Mouse (Mus musculus): Measurements from ENCODE around the gene Tmem201.

DNA sequence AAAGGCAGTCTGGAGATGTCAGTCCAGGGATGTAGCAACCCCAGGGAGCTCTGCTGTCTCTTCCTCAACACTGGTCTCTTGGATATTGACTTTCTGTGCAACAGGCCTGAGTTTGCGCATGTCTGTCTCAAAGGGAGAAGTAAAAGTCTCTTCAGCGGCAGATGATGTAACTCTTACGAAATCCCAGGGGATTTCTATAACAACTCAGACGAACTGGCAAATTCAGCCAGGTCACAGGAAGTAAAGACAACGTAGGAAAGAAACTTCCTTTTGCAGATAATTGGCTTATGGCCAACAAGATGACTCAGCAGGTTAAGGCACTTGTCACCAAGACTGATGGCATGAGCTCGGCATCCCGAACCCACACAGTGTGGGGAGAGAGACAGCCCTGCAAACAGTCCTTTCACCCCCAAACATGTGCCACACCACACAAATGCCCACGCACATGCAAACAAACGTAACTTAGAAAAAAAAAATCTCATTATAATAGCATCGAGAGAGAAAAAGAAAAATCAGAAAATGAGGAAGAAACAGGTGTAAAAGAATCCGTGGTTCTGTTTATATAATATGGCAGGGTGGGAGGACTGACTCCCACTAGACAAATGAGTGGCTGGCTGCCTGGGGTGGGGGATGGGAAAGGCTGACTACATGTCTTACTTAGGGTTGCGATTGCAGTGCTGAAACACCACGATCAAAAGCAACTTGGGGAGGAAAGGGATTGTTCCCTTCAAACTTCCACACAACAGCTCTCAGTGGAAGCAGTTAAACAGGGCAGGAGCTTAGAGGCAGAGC lies 42.9 kb upstream of the Tmem201 start:
- TF ChIP-seq POLR2A (IDR thresholded peaks at IDR 0.05; ENCODE audit: low read depth, low read length) (no peak), CTCF (IDR thresholded peaks at IDR 0.05; ENCODE audit: extremely low read depth, insufficient read length, insufficient replicate concordance, low read depth, low read length) (no peak)

Measured in small intestine, adult 2 months (tissue).